Mouse (Mus musculus) C2C12 (cell line): ENCODE measurements around the gene G6pc.

Source experiments
- CTCF ChIP-seq: IDR thresholded peaks from one replicate; pipeline ENCODE4 v1.5.1; 2011; ENCODE audit not compliant: control insufficient read depth, insufficient read depth, insufficient read length
- FOSL1 ChIP-seq: IDR thresholded peaks from one replicate; pipeline ENCODE4 v1.8.0; 2011; ENCODE audit warnings: mild to moderate bottlenecking, low read length; ENCODE audit not compliant: poor library complexity, insufficient read depth, severe bottlenecking
- MAX ChIP-seq: IDR thresholded peaks from one replicate; pipeline ENCODE4 v1.6.1; 2011; ENCODE audit warnings: mild to moderate bottlenecking, control low read depth
- MYOD1 ChIP-seq: IDR thresholded peaks from one replicate; pipeline ENCODE4 v1.6.1; 2011; ENCODE audit warnings: low read depth; ENCODE audit not compliant: control insufficient read depth, insufficient read length
- MYOG ChIP-seq: IDR thresholded peaks from one replicate; pipeline ENCODE4 v1.6.1; 2011; ENCODE audit not compliant: control insufficient read depth, insufficient read length; ENCODE audit errors: extremely low read depth
- USF1 ChIP-seq: IDR thresholded peaks from one replicate; pipeline ENCODE4 v1.6.1; 2011; ENCODE audit warnings: low read depth, mild to moderate bottlenecking, control low read depth, moderate library complexity

DNA sequence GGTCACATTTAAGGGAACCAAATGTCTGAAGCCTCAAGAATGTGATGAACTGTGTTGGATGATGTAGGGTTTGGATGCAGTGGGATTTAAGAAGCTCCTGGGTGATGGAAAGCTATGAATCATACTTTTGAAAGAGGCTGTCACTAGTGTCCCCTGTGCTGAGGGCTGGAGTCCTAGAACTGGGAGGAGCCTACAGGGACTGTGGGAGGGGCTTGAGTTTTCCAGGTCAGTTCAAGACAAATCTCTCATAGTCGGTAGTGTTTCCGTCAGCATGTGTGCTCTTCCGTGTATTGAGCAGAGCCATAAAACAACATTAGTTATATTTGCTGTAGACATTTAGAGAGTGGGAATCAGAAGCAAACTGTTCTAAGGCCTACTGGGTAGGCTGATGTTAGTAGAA lies 40.0 kb upstream of the G6pc start:
- TF ChIP-seq CTCF (no peak), MYOG (no peak), MAX (no peak), USF1 (no peak), MYOD1 (no peak), FOSL1 (no peak)
